Mouse (Mus musculus) thymus, postnatal 0 days (tissue): ENCODE measurements at regions not wholly inside any gene's neighbourhood (a gene's known extent, or its start where the extent isn't known, plus 50 kb on each side); places are given as distances from the start of the nearest gene placed in this dataset.

ENCODE experiments used
- DNase-seq: peaks from one replicate; pipeline ENCODE4 v3.0.0-alpha.2; 2015; ENCODE audit warnings: low spot score

DNA sequence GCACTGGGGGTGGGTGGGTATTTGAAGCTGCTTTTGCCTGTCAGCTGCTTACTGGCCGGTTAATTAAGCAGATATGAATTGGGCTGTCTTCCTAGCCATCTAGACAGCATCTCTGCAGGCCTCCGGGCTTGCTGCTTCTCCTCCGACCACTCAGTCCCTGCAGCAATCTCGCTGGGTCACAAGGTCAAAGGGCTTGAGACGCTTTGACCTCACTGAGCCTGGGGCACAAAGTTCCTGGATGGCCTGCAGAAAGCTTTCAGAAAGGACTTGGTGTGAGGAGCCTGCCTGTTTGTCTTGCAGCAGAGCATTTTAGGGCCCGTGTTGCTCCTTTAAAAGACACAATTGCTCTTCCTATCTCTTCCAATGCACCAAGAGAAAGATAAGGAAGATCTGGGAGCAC, 83.7 kb upstream of the Ppp2r5a start:
- DNase-seq, result no peak

DNA sequence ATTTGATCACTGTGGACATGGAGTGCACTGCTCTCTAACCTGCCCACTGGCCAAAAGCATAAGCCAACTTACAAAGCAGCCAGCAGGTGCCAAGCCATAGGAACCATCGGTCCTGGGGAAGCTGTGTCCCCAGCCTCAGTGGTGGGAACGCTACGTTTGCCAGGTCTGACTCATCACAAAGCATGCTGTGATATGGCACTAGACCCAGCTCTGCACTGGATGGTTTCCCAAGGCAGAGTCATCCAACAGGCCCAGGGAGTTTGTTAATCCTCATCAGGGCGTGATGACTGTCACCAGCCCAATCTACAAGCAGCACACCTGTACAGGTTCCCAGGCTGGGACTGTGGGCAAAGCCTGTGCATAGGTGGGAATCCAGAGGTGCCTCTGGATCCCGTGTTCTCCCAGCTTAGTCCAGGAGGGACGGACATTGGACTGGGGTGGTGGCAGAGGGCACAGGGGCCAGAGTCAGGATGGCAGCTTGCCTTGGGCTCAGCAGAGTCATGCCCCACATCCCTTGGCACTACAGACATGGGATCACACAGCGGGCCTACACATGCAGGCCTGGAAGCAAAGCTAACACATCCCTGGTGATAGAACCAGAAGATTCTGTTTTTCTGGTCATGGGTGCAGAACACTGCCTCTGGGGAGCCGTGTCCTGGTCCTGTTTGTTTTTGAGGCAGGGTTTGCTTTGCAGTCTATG, 81.8 kb upstream of the Ppp2r5a start:
- DNase-seq, result no peak

DNA sequence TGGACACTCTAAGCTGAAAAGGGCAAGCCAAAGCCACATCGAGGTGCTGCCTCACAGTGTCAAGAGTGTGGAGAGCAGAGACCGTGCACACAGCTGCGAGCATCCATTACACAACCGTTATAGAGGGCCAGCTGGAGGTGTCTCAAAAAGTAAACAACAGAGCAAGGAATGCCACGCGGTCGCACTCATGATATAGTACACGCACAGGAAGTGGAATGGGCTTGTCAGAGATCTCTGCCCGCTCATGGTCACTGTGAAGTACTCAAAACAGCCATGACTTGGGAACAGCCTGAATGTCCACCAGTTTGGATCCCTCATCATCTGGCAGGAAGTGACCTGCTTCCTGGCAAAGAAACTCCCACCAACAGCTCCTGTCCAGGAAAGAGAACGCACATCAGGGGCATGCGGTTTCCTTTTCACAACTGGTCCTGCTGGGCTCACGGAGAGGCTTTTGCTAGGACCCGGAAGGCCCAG, 76.9 kb upstream of the Ppp2r5a start:
- peak; percentile 74 for DNase-seq

DNA sequence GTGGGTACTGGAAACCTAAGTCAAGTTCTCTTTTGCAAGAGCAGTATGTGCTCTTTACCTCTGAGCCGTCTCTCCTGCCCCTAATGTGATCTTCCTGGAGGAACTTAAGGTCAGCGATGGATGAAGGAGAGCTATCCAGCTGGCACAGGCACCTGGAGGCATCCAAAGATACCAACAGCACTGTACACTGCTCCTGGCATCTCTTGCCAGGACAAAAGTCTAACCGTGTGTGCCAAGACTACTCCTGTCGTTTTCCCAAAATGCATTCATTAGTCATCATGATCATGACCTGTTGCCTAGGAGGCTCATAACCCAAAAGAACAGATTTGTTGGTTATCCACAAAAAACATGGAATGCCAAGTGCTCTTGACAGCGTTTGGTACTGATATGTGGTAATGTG, 69.5 kb upstream of the Ppp2r5a start:
- no peak for DNase-seq

DNA sequence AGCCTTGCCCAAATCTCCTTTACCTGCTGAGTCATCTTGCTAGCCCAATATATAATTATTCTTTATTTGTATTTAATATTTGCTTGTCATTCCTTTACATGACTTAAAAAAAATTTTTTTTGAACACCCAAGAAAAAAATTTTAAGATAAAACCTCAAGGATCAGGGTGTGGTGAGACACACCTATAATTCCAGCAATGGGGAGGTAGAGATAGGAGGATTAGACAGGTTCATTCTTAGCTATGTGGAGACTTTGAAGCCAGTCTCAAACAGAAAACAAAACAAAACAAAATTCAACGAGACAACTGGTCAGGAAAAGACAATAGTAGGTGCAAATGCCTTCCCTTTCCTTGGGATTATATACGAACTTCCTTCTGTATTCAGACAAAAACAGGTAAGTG, 68.4 kb upstream of the Ppp2r5a start:
- DNase-seq, result no peak

DNA sequence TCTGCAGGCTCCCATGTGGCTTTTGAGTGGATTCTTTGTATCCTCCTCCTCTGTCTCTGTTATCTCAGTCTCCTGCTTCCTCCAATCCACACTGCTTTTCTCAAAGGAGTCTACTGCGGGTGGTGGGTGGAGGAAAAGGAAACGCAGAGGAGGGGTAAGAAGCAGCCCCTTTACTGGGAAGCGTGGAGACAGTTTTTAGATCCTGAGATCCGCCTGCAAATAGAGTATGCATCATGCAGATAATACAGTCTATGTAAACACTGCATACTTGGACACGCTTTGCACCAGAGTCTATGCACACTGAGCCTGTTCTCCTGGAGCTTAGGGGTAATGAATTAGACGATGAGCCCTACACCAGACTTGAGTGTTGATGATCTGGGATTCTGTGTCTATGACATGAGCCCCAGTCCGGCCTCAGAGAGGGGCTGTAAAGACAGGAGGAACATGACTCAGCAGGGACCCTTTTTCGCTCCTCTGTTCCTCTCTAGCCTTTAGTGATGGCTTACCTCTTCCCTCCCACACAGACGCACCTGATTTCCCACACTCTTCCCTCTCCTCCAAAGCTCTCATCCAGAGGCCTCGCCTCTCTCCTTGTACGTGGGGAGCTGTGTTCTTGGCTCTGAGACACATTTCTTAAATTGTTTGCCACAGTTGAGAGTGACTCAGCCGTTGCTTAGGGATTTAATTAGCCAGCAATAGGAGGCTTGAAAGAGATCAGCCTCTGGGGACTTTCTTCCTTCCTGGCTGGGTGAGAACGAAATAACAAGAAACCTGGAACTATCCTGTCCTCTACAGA, 67.3 kb upstream of the Ppp2r5a start:
- no peak for DNase-seq

DNA sequence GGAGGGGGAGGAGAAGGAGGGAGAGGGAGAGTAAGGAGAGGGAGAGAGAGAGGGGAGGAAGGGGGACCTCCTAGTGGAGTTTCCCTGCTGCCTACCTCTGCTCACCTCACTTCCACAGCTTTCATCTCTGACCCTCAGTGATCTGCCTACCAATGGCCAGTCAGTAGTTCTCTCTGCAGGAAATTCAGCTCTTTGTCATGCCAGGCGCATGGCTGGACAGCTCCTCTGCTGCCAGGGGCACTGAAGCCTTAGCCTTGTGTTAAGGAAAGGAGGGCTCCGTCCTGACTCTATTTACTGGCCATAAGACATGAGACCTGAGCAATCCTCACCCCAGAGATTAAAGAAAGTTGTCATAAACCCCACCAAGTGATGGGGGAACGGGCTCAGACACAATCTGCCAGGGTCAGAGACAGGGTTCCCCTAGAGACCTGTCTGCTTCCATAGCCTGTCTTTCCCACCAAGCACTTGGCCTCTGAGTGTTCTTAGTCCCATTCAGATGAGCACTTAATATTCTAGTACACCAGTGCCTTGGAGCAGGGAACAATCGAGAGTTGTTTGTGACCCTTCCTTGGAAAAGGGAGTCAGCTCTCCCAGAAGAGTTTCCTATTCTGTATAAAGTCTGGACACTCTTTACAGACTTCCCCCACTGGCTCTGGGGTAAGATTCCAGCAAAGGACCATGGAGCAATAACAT, 65.9 kb upstream of the Ppp2r5a start:
- DNase-seq, result no peak

DNA sequence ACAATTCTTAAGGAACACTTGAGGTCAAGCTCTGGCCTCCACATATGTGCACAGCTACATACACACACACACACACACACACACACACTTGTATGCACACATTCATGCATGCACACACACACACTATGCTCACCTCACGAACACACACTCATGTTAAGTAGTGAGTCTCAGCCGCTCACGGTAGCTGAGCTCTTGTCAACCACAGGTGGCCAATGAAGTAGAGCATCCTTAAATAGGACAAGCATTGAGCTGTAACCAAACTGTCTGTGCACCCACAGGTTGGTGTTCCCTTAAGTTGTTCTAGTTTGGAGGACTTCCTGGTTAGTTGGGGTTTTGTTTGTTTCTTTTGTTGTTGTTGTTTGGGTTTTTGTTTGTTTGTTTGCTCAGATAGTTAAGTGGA, 63.2 kb upstream of the Ppp2r5a start:
- DNase-seq, result peak; percentile 78

DNA sequence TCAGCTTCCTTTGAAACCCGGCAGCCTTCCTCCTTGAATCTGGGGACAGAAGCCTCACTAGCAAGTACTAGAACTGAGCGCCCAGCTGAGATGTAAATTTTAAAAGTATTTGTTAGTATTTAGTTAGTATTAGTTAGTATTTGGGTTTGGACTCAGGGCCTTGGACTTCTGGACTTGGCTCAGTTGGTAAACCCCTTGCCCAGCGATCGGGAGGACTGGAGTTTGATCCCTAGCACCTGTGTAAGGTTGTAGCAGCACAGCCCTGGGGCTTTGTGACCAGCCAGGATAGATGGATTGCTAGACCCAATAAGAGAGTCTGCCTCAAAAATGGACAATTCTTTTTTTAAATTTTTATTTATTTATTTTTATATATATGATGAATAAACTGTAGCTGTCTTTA, 62.7 kb upstream of the Ppp2r5a start:
- DNase-seq, result no peak

DNA sequence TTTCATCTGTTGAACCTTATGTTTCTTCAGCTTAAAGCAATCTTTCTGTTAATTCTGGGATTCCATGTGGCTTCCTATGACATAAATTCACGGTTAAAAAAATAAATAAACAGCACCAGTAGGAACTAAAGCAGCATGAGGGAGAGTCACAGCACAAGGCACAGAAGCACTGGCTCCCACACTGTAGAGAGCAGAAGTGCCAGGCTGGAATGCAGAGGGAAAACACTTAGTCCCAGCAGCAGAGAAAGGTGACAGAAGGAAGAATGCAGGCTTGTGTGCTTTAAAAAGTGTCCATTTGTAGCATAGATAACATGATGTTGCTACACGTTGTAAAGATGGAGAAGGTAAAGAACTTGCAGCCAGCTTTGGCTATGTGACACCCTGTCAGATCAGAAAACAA, 62.1 kb upstream of the Ppp2r5a start:
- DNase-seq, result no peak

DNA sequence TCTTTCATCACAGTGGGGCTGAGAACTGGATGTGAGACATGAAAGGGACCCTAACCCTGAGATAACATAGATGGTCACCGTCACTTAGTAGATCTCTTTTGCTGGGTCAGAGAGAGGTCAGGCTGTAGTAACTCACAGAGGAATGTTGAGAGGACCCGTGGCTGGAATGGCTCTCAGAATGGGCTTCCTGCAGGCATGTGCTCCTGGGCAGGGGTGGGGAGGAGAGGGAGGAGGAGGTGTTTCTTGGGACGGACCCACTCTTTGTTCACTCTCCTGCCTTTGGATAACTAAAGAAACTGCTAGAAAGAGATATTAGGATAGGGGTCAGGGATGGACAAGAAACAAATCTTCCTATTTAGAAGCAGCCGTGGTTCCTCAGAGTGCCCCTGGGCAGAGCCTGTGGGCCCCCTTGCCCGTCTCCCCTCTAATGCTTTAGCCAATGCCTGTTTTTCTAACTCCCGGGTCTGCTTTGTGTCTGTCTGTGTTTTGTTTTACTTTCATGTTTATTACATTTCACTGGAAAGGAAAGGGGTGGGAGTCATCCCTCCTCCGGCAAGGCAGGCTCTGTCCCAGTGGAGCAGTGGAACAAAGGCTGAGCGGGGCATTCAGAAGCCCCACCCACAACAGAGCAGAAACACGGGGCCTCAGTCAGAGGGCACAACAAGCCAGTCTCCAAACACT, 58.9 kb upstream of the Ppp2r5a start:
- DNase-seq, result no peak

DNA sequence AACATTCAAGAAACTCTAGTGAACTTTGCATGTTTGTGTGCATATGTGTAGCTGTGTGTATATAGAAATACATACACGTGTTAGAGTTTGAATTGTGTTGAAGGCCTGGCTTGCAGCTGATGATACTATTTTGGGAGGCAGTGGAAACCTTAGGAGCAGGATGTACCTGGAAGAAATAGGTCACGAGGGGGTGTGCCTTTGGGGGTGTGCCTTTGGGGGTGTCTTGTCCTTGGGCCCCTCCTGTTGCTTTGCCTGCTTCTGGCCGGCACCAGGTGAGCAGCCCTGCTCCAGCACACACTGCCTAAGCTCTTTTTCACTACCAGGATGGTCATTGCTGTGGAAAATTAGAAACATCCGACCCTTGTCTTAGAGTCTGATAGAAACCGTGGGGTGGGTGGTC, 56.0 kb upstream of the Ppp2r5a start:
- DNase-seq, result no peak

DNA sequence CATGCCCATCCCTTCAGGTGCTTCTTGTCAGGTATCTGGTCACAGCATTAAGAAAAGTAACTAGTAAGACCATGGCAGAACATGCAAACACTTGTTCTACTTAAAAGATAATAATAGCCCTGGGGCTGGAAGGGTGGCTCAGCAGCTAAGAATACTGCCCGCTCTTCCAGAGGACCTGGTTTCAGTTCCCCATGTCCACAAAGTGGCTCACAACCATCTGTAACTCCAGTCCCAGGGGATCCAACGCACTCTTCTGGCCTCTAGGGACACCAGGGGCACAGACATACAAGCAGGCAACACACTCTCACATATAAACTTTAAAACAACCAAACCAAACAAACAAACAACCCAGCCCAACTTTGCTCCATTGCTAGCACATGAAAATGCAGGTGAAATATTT, 55.2 kb upstream of the Ppp2r5a start:
- no peak for DNase-seq

DNA sequence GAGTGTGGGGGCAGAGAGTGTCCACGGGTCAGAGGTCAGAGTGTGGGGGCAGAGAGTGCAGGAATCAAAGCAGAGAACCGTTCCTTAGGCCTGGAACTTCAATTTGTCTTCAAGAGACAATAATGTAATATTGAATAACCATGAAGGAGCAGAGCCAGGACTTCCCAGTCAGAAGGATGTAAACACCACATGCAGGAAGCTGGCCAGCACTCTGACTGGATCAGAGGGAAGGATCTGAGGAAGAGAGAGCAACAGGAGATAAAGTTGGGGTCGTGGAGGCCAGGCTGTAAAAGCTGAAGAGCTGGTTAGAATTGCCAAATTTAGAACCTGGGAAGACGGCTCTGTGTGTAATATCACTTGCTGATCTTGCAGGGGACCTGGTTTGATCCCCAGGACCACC, 54.0 kb upstream of the Ppp2r5a start:
- no peak for DNase-seq

DNA sequence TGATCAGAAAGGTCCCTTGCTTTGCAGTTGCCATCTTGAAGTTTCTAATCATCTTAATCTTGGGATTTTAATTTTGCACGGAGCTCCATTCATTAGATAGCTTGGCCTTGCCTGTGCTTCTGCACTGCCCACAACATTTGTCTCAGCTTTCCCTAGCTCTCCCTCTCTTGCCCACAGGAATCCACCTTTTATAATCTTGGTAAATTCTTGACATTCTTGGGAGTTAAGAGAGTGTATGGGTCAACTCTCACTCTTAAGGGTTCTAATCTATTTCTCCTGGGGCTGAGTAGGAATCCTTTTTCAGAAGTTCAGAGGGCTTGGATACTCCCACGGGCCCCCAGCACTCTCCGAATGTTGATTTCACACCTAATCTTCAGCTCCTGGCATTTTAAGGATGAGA, 51.5 kb upstream of the Ppp2r5a start:
- DNase-seq, result no peak

DNA sequence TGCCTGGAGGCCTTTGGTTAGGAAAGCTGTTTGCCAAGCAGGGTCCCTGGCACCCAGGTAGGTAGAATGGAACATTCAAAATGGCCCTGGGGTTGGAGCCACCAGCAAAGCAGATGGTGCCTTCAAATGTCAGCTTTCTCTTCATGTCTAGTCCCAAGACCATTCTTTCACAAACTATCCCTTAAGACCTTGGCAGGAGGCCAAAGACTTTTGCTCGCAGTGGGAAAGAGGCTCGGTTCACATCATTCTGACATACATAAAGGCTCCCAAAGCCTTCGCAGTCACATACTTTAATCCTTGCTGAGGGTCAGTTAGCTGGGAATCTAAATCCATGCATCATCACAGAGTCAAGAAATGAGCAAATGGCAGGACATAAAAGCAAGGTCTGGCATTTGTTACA, 50.5 kb upstream of the Ppp2r5a start:
- no peak for DNase-seq
